In genomic region chr12:20196386-20196785, GRCm38 (mm10) we compare ENCODE assay signal across 8 mouse cellular contexts.
DNase-seq lines count a peak whose midpoint lies in the region; ATAC-seq and TF ChIP-seq lines count a peak whose summit lies in the region.
"Not testable (repeated sequence)": the region's sequence is repeated elsewhere in the genome, so short reads cannot be mapped to it uniquely, and the experiment has no call there.

No protein-coding gene starts in this region.

- not testable (repeated sequence) for TF ChIP-seq EP300 in lung, postnatal 0 days (IDR thresholded peaks at IDR 0.05)

- H3K9me3 ChIP-seq in lung, postnatal 0 days (ENCODE audit: low read length); neural tube, embryonic 14.5 days (ENCODE audit: control insufficient read depth, low read length): not testable (repeated sequence)

- peak overlapping the region; percentile 31 for H3K4me3 ChIP-seq in lung, postnatal 0 days (ENCODE audit: low read depth, low read length)
- peak overlapping the region; percentile 24 for H3K4me3 ChIP-seq in neural tube, embryonic 14.5 days (ENCODE audit: low read depth, low read length)

- ATAC-seq in lung, postnatal 0 days; neural tube, embryonic 14.5 days (ENCODE audit: low read depth): not testable (repeated sequence)

- H3K9ac ChIP-seq in lung, postnatal 0 days (replicated peaks; ENCODE audit: low read depth); neural tube, embryonic 14.5 days (replicated peaks; ENCODE audit: low read depth, low read length): not testable (repeated sequence)

- not testable (repeated sequence) for H3K36me3 ChIP-seq in lung, postnatal 0 days (ENCODE audit: insufficient read depth, low read length); neural tube, embryonic 14.5 days (ENCODE audit: control insufficient read depth, insufficient read depth, low read length)

- not testable (repeated sequence) for TF ChIP-seq CTCF in lung, postnatal 0 days (IDR thresholded peaks at IDR 0.05)

- 5% methylated on average over 11 of the region's 42 CpGs for WGBS in lung, postnatal 0 days
- under 1% methylated on average over 27 of the region's 42 CpGs for WGBS in neural tube, embryonic 14.5 days

- not testable (repeated sequence) for H3K27me3 ChIP-seq in lung, postnatal 0 days (replicated peaks; ENCODE audit: insufficient read depth, low read length); neural tube, embryonic 14.5 days (ENCODE audit: control insufficient read depth, insufficient read depth, low read length)

- not testable (repeated sequence) for H3K27ac ChIP-seq in lung, postnatal 0 days (ENCODE audit: low read length); neural tube, embryonic 14.5 days (ENCODE audit: low read depth, low read length)

- peak; percentile 90 for DNase-seq in R1 (ENCODE audit: low read depth, low spot score)
- DNase-seq in embryo, embryonic 11 days = peak; percentile 73
- DNase-seq in forelimb bud, embryonic 11.5 days (ENCODE audit: low read depth, low spot score) = peak; percentile 69
- peak; percentile 4 to 12 for DNase-seq in heart, postnatal 36 days
- peak; percentile 44 for DNase-seq in kidney, postnatal 10 days
- peak; percentile 6 for DNase-seq in lung, postnatal 0 days (ENCODE audit: low spot score)
- DNase-seq in thymus, postnatal 14 days = peak; percentile 17

- peak overlapping the region; percentile 52 for H3K4me2 ChIP-seq in lung, postnatal 0 days (replicated peaks; ENCODE audit: low read depth, low read length)
- H3K4me2 ChIP-seq in neural tube, embryonic 14.5 days (ENCODE audit: low read depth, low read length) = not testable (repeated sequence)

- H3K4me1 ChIP-seq in lung, postnatal 0 days (ENCODE audit: insufficient read depth, low read depth, low read length); neural tube, embryonic 14.5 days (ENCODE audit: control insufficient read depth, insufficient read depth, low read length): not testable (repeated sequence)

- intact Hi-C loops in heart, postnatal 36 days (cut with DNase I) = not testable (repeated sequence)

Comparison
In these comparisons a context has a peak if more than half of its experiments do, and no peak if none do; other contexts are left out.
1. DNase-seq: peak in every context shown above with its lines; median percentile 90 in R1; 73 in embryo, embryonic 11 days; 69 in forelimb bud, embryonic 11.5 days; 44 in kidney, postnatal 10 days; 17 in thymus, postnatal 14 days; 8 in heart, postnatal 36 days; 6 in lung, postnatal 0 days.